Mouse (Mus musculus) ovary, adult 2 months (tissue): ENCODE measurements around the gene Wdfy2. TPM values are rescaled to one million over a fixed set of nuclear protein-coding genes. Genes with fewer than 3 reads are reported as not detected.

Experiments used
- polyA plus RNA-seq: library from polyadenylated mRNA; depleted of rRNA; stranded (reverse); fragments of >200 nt; gene quantifications from 2 replicates; pipeline ENCODE4 v1.2.3, GENCODE M21; 2012; rRNA removed

Gene Wdfy2
- polyA plus RNA-seq = 6.5 and 6.8 TPM in 2 replicates

DNA sequence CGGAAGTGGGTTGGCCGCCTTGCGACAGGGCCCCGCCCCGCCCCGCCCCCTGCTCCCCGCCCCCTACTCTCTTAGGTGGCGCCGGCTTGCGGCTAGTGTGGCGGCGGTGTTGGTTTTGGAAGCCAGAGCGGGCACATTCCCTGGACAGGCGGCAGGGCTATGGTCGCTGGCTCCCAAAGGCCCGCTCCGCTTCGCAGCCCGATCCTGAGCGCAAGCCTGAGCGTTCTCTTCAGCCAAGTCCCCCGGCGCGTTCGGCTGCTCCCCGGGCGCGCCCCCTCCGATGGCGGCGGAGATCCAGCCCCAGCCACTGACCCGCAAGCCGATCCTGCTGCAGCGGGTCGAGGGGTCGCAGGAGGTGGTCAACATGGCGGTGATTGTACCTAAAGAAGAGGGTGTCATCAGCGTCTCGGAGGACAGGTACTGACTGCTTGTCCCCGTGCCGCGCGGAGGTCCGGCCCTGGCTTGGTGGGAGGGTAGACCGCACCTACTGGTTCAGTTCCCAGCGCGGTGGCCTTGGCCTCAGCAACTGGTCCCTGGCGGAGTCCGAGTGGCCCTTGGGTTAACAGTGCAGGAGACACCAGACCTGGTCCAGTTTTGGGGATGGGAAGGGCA is at the start of gene Wdfy2:
Gene Wdfy2, plus strand, starts transcription at position 38 of the 612 bp plus-strand sequence.

DNA sequence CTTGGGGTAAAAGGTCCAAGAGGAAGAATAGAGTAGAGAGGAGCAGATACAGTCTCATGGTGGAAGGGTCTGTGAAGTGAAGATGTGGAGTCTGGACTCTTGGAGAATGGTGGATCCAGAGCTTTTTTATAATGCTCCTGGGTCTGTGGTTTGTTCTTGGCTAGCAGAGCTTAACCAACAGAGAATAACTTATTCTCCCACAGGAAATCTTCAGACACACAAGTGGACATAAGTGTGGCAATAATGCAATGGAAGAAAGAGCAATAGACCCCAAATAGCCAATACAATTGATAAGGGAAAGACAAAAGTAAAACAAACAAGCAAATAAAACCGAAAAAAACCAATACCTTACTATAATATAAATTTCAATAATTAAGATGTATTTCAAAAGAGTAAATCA is 146.9 kb downstream of the Wdfy2 start, which contains the start of gene Defb48:
Gene Defb48, minus strand, starts transcription at position 101 of the 400 bp plus-strand sequence.

DNA sequence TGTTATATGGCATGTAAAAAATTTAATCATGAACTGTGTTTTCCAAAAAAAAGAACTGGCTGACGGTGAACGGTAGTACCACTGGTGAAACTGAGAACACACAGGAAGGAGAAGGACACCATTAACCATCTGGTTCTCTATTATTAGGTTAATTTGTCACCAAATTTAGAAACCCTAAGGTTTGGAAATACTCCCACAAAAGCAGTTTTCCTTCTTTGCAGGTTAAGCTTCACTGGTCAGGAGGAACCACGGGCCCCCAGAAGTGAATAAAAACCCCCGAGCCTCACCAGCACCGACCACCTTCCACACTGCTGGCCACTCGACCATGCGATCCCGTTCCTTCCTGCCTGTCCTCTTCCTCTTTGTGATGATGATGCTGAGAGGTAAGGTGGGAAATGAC is 160.3 kb downstream of the Wdfy2 start, which contains the start of gene Defb47:
Gene Defb47, plus strand, starts transcription at position 301 of the 400 bp plus-strand sequence.

Other genes with a start within 250 kb of the Wdfy2 start
- not detected in 2 replicates for gene Serpine3, start 174.0 kb upstream of the Wdfy2 start, polyA plus RNA-seq
- gene Ints6, start 76.5 kb upstream of the Wdfy2 start, polyA plus RNA-seq = 10.1 and 11.6 TPM in 2 replicates
- not detected in 2 replicates for gene Defb48, start 146.8 kb downstream of the Wdfy2 start, polyA plus RNA-seq
- gene Defb47, start 160.4 kb downstream of the Wdfy2 start, polyA plus RNA-seq = not detected in 2 replicates
- not detected in 2 replicates for gene Defb43, start 174.1 kb downstream of the Wdfy2 start, polyA plus RNA-seq
- gene Defb42, start 209.3 kb downstream of the Wdfy2 start, polyA plus RNA-seq = 0.11 and 0.31 TPM in 2 replicates
- not detected in 2 replicates for gene Defb30, start 212.3 kb downstream of the Wdfy2 start, polyA plus RNA-seq